Mouse (Mus musculus): ENCODE measurements at regions not wholly inside any gene's neighbourhood (a gene's known extent, or its start where the extent isn't known, plus 50 kb on each side); places are given as distances from the start of the nearest gene placed in this dataset.
A peak's percentile ranks its signal among the peaks of the same experiment; 100 is the strongest.

GRCm38 (mm10) chr10:9071630-9072029 lies 185.8 kb upstream of the Sash1 start:
- peak; percentile 27 for DNase-seq (ENCODE audit: low spot score)

GRCm38 (mm10) chr10:9069608-9070190 lies 183.8 kb upstream of the Sash1 start:
- no peak for DNase-seq (ENCODE audit: low spot score)

- no peak for DNase-seq (ENCODE audit: low spot score)
Measured at GRCm38 (mm10) chr10:9066566-9066965, 180.7 kb upstream of the Sash1 start.

- DNase-seq (ENCODE audit: low spot score) = no peak
Measured at GRCm38 (mm10) chr10:9061979-9062378, 176.1 kb upstream of the Sash1 start.

GRCm38 (mm10) chr10:9055274-9055673 lies 169.4 kb upstream of the Sash1 start:
- DNase-seq (ENCODE audit: low spot score) = no peak

GRCm38 (mm10) chr10:9053371-9053770 lies 167.5 kb upstream of the Sash1 start:
- peak; percentile 25 for DNase-seq (ENCODE audit: low spot score)

- DNase-seq (ENCODE audit: low spot score) = no peak
Measured at GRCm38 (mm10) chr10:9047341-9047740, 161.5 kb upstream of the Sash1 start.

- no peak for DNase-seq (ENCODE audit: low spot score)
Measured at GRCm38 (mm10) chr10:9044746-9045370, 159.0 kb upstream of the Sash1 start.

- DNase-seq (ENCODE audit: low spot score) = no peak
Measured at GRCm38 (mm10) chr10:9043507-9043906, 157.6 kb upstream of the Sash1 start.

GRCm38 (mm10) chr10:9030486-9030885 lies 144.6 kb upstream of the Sash1 start:
- DNase-seq (ENCODE audit: low spot score) = no peak

GRCm38 (mm10) chr10:9029506-9029905 lies 143.6 kb upstream of the Sash1 start:
- no peak for DNase-seq (ENCODE audit: low spot score)

GRCm38 (mm10) chr10:9027070-9027807 lies 141.4 kb upstream of the Sash1 start:
- peak; percentile 8 for DNase-seq (ENCODE audit: low spot score)

GRCm38 (mm10) chr10:9014810-9015505 lies 129.1 kb upstream of the Sash1 start:
- DNase-seq (ENCODE audit: low spot score) = no peak

- DNase-seq (ENCODE audit: low spot score) = no peak
Measured at GRCm38 (mm10) chr10:9013549-9013925, 127.7 kb upstream of the Sash1 start.

GRCm38 (mm10) chr10:9012829-9013548 lies 127.1 kb upstream of the Sash1 start:
- peak; percentile 62 for DNase-seq (ENCODE audit: low spot score)

GRCm38 (mm10) chr10:9011906-9012305 lies 126.0 kb upstream of the Sash1 start:
- no peak for DNase-seq (ENCODE audit: low spot score)

- DNase-seq (ENCODE audit: low spot score) = no peak
Measured at GRCm38 (mm10) chr10:9010191-9010590, 124.3 kb upstream of the Sash1 start.

GRCm38 (mm10) chr10:9005140-9005909 lies 119.5 kb upstream of the Sash1 start:
- peak; percentile 36 for DNase-seq (ENCODE audit: low spot score)

GRCm38 (mm10) chr10:9002261-9002660 lies 116.4 kb upstream of the Sash1 start:
- DNase-seq (ENCODE audit: low spot score) = peak; percentile 5

GRCm38 (mm10) chr10:8998758-8999398 lies 113.0 kb upstream of the Sash1 start:
- peak; percentile 88 for DNase-seq (ENCODE audit: low spot score)

- no peak for DNase-seq (ENCODE audit: low spot score)
Measured at GRCm38 (mm10) chr10:8998356-8998755, 112.5 kb upstream of the Sash1 start.
